Mouse (Mus musculus): ENCODE data around the gene Slc6a1. TPM values are rescaled to one million over a fixed set of nuclear protein-coding genes. Genes with fewer than 3 reads are reported as not detected.
"Not testable (repeated sequence)": the region's sequence is repeated elsewhere in the genome, so short reads cannot be mapped to it uniquely, and the experiment has no call there.

The Slc6a1 gene
- total RNA-seq, 2 experiments from 2014 or later: 0.06 TPM; not detected in 1

- DNase-seq (ENCODE audit: low spot score): no peak
- intact Hi-C loops (cut with DNase I): no loop called here
Measured at GRCm38 (mm10) chr6:114285424-114285823, 3.0 kb downstream of the Slc6a1 start.

GRCm38 (mm10) chr6:114289106-114289505, 6.7 kb downstream of the Slc6a1 start:
- intact Hi-C loops (cut with DNase I): no loop called here
- no peak for DNase-seq (ENCODE audit: low spot score)

GRCm38 (mm10) chr6:114290184-114290583, 7.7 kb downstream of the Slc6a1 start:
- no peak for DNase-seq (ENCODE audit: low spot score)
- intact Hi-C loops (cut with DNase I): no loop called here

- intact Hi-C loops (cut with DNase I): no loop called here
- DNase-seq (ENCODE audit: low spot score): no peak
Measured at GRCm38 (mm10) chr6:114290929-114291328, 8.5 kb downstream of the Slc6a1 start.

GRCm38 (mm10) chr6:114291396-114291795, 9.0 kb downstream of the Slc6a1 start:
- no peak for DNase-seq (ENCODE audit: low spot score)
- intact Hi-C loops (cut with DNase I): no loop called here

- intact Hi-C loops (cut with DNase I): no loop called here
- DNase-seq (ENCODE audit: low spot score): no peak
Measured at GRCm38 (mm10) chr6:114293511-114293910, 11.1 kb downstream of the Slc6a1 start.

- no peak for DNase-seq (ENCODE audit: low spot score)
- intact Hi-C loops (cut with DNase I): no loop called here
Measured at GRCm38 (mm10) chr6:114295086-114295485, 12.7 kb downstream of the Slc6a1 start.

GRCm38 (mm10) chr6:114297260-114298002, 15.0 kb downstream of the Slc6a1 start:
- intact Hi-C loops (cut with DNase I): no loop called here
- DNase-seq (ENCODE audit: low spot score): no peak

GRCm38 (mm10) chr6:114299699-114300098, 17.3 kb downstream of the Slc6a1 start:
- DNase-seq (ENCODE audit: low spot score): no peak
- intact Hi-C loops (cut with DNase I): no loop called here

GRCm38 (mm10) chr6:114300737-114301136, 18.3 kb downstream of the Slc6a1 start:
- intact Hi-C loops (cut with DNase I): no loop called here
- no peak for DNase-seq (ENCODE audit: low spot score)

- intact Hi-C loops (cut with DNase I): no loop called here
- no peak for DNase-seq (ENCODE audit: low spot score)
Measured at GRCm38 (mm10) chr6:114304668-114305067, 22.2 kb downstream of the Slc6a1 start.

- intact Hi-C loops (cut with DNase I): no loop called here
- no peak for DNase-seq (ENCODE audit: low spot score)
Measured at GRCm38 (mm10) chr6:114320511-114320910, 38.1 kb downstream of the Slc6a1 start.

- no peak for DNase-seq (ENCODE audit: low spot score)
- intact Hi-C loops (cut with DNase I): no loop called here
Measured at GRCm38 (mm10) chr6:114321146-114321545, 38.7 kb downstream of the Slc6a1 start.

- DNase-seq (ENCODE audit: low spot score): no peak
- intact Hi-C loops (cut with DNase I): no loop called here
Measured at GRCm38 (mm10) chr6:114322914-114323313, 40.5 kb downstream of the Slc6a1 start.

- intact Hi-C loops (cut with DNase I): no loop called here
- DNase-seq (ENCODE audit: low spot score): no peak
Measured at GRCm38 (mm10) chr6:114324808-114325207, 42.4 kb downstream of the Slc6a1 start.

- intact Hi-C loops (cut with DNase I): no loop called here
- no peak for DNase-seq (ENCODE audit: low spot score)
Measured at GRCm38 (mm10) chr6:114329597-114330470, 47.4 kb downstream of the Slc6a1 start.

- intact Hi-C loops (cut with DNase I): no loop called here
- no peak for DNase-seq (ENCODE audit: low spot score)
Measured at GRCm38 (mm10) chr6:114331926-114332325, 49.5 kb downstream of the Slc6a1 start.

- intact Hi-C loops (cut with DNase I): no loop called here
- no peak for DNase-seq (ENCODE audit: low spot score)
Measured at GRCm38 (mm10) chr6:114336128-114336943, 53.9 kb downstream of the Slc6a1 start.

GRCm38 (mm10) chr6:114336944-114337215, 54.4 kb downstream of the Slc6a1 start:
- DNase-seq (ENCODE audit: low spot score): no peak
- intact Hi-C loops (cut with DNase I): no loop called here

GRCm38 (mm10) chr6:114341381-114341780, 58.9 kb downstream of the Slc6a1 start:
- intact Hi-C loops (cut with DNase I); DNase-seq (ENCODE audit: low spot score): not testable (repeated sequence)
